Mouse (Mus musculus) neural tube, embryonic 15.5 days (tissue): ENCODE data around the gene Ccnb1. TPM values are rescaled to one million over a fixed set of nuclear protein-coding genes. Genes with fewer than 3 reads are reported as not detected.
"Not testable (repeated sequence)": the region's sequence is repeated elsewhere in the genome, so short reads cannot be mapped to it uniquely, and the experiment has no call there.

Source experiments
- ATAC-seq: fragments of 200-750 bp; cut with Nextera tagmentation; 2 replicates; pipeline ENCODE4 v1.8.0; 2017; ENCODE audit warnings: mild to moderate bottlenecking, moderate TSS enrichment, moderate library complexity; ENCODE audit not compliant: low FRiP score
- H3K27ac ChIP-seq: fragments of 300-500 bp; sonication (generic); replicated peaks from 2 replicates; pipeline ENCODE4 v1.5.1; 2015; ENCODE audit warnings: mild to moderate bottlenecking, inconsistent platforms
- H3K27me3 ChIP-seq: fragments of 300-500 bp; sonication (generic); replicated peaks from 2 replicates; pipeline ENCODE4 v1.6.1; 2015; ENCODE audit warnings: inconsistent platforms
- H3K36me3 ChIP-seq: fragments of 300-500 bp; sonication (generic); 2 replicates; pipeline ENCODE4 v1.6.1; 2015; ENCODE audit warnings: inconsistent platforms
- H3K4me1 ChIP-seq: fragments of 300-500 bp; sonication (generic); 2 replicates; pipeline ENCODE4 v1.6.1; 2015; ENCODE audit warnings: inconsistent platforms
- H3K4me2 ChIP-seq: fragments of 300-500 bp; sonication (generic); 2 replicates; pipeline ENCODE4 v1.6.1; 2015; ENCODE audit warnings: inconsistent platforms, mild to moderate bottlenecking, moderate library complexity
- H3K4me3 ChIP-seq: fragments of 300-500 bp; sonication (generic); replicated peaks from 2 replicates; pipeline ENCODE4 v1.5.1; 2015; ENCODE audit warnings: mild to moderate bottlenecking, inconsistent platforms
- H3K9ac ChIP-seq: fragments of 300-500 bp; sonication (generic); replicated peaks from 2 replicates; pipeline ENCODE4 v1.6.1; 2015; ENCODE audit warnings: mild to moderate bottlenecking, inconsistent platforms
- H3K9me3 ChIP-seq: fragments of 300-500 bp; sonication (generic); replicated peaks from 2 replicates; pipeline ENCODE4 v1.6.1; 2016; ENCODE audit warnings: inconsistent platforms
- WGBS: fragments of 180-500 bp; shearing (Covaris S2); methylation state at CpG from one replicate; pipeline ENCODE4 v1.1.7; 2015; ENCODE audit warnings: mixed read lengths; 5-methylcytosine and 5-hydroxymethylcytosine counted together
- polyA plus RNA-seq: library from polyadenylated mRNA; unstranded; fragments of >200 nt; fragmentation: Nextera tagmentation; extraction: Ambion mirVana; gene quantifications from 2 replicates; pipeline ENCODE4 v1.2.1, GENCODE M21; 2015

Gene Ccnb1
- polyA plus RNA-seq, 1 experiment from 2014 or later = 28.1 TPM

- H3K4me2 ChIP-seq = peak overlapping the region; percentile 84
- peaks cover 15% of the 10 kb centered on the region for H3K4me1 ChIP-seq
- ATAC-seq, H3K27me3 ChIP-seq, H3K9ac ChIP-seq, H3K9me3 ChIP-seq: not testable (repeated sequence)
- WGBS = 85% methylated on average over 6 of the region's 6 CpGs
- peak overlapping the region; percentile 78 for H3K27ac ChIP-seq
- peak overlapping the region; percentile 93; the same call in 1 of the 2 replicates for H3K4me3 ChIP-seq
- peaks cover 19% of the 10 kb centered on the region for H3K36me3 ChIP-seq
These were observed 54.8 kb downstream of the Ccnb1 start for GRCm38 (mm10) chr13:100731462-100732046.

GRCm38 (mm10) chr13:100730861-100731176 lies 55.6 kb downstream of the Ccnb1 start, which contains the start of gene Cdk7:
Gene Cdk7, minus strand, starts transcription at chr13:100730939.
- Histone ChIP-seq H3K9me3 (no peaks in the 10 kb centered on the region), H3K4me1 (peaks cover 18% of the 10 kb centered on the region), H3K27ac (peak within 1 kb of the TSS; percentile 89), H3K36me3 (peaks cover 17% of the 10 kb centered on the region), H3K9ac (peak within 1 kb of the TSS; percentile 92), H3K27me3 (no peaks in the 10 kb centered on the region), H3K4me2 (peak within 1 kb of the TSS; percentile 84), H3K4me3 (peak within 1 kb of the TSS; percentile 93)
- peak; percentile 99 for ATAC-seq
- WGBS = 0% methylated on average over 19 of the region's 19 CpGs

- ATAC-seq = peak; percentile 87
These were observed 56.1 kb downstream of the Ccnb1 start for GRCm38 (mm10) chr13:100730153-100730860.

More at GRCm38 (mm10) chr13:100730153-100730860, 56.1 kb downstream of the Ccnb1 start:
- H3K27ac ChIP-seq = peak overlapping the region; percentile 89
- H3K36me3 ChIP-seq = peaks cover 16% of the 10 kb centered on the region
- no peaks in the 10 kb centered on the region for H3K9me3 ChIP-seq
- peak overlapping the region; percentile 93 for H3K4me3 ChIP-seq
- WGBS = under 1% methylated on average over 30 of the region's 30 CpGs
- peaks cover 18% of the 10 kb centered on the region for H3K4me1 ChIP-seq
- H3K9ac ChIP-seq = peak overlapping the region; percentile 92
- H3K27me3 ChIP-seq = no peaks in the 10 kb centered on the region
- H3K4me2 ChIP-seq = peak overlapping the region; percentile 84

Other genes with a start within 250 kb of the Ccnb1 start
- gene Ocln, start 233.9 kb downstream of the Ccnb1 start, polyA plus RNA-seq = 6.7 and 13.2 TPM in 2 replicates
- gene Marveld2, start 169.6 kb downstream of the Ccnb1 start, polyA plus RNA-seq = 2.5 and 4.9 TPM in 2 replicates
- gene Ak6, start 135.6 kb downstream of the Ccnb1 start, polyA plus RNA-seq = 306 and 309 TPM in 2 replicates
- gene Rad17, start 135.5 kb downstream of the Ccnb1 start, polyA plus RNA-seq = 16.2 and 17.3 TPM in 2 replicates
- gene Taf9, start 135.0 kb downstream of the Ccnb1 start, polyA plus RNA-seq = 25.3 and 29.1 TPM in 2 replicates
- gene Ccdc125, start 116.9 kb downstream of the Ccnb1 start, polyA plus RNA-seq = 1.5 and 3.7 TPM in 2 replicates
- 40.2 and 50.5 TPM in 2 replicates for gene Cdk7, start 55.6 kb downstream of the Ccnb1 start, polyA plus RNA-seq
- gene Mrps36, start 41.9 kb downstream of the Ccnb1 start, polyA plus RNA-seq = 164 and 168 TPM in 2 replicates
- gene Cenph, start 10.7 kb downstream of the Ccnb1 start, polyA plus RNA-seq = 5.9 and 11.2 TPM in 2 replicates
- 34.1 and 38.6 TPM in 2 replicates for gene Slc30a5, start 46.9 kb upstream of the Ccnb1 start, polyA plus RNA-seq